In genomic region chr15:101204781-101205180, GRCm38 (mm10) we compare ENCODE assay signal across 28 mouse cellular contexts.
"Had no signal": no experiment of that assay in that cellular context is flagged by ENCODE, and none has a peak within 500 bp of the region (broad histone marks: within the 10 kb centered on the region; RNA-seq: fewer than 3 reads in every experiment).

No protein-coding gene starts in this region.

- H3K4me1 ChIP-seq: embryonic facial prominence, embryonic 10.5 days; embryonic facial prominence, embryonic 12.5 days; embryonic facial prominence, embryonic 13.5 days; embryonic facial prominence, embryonic 15.5 days; forebrain, embryonic 10.5 days; forebrain, embryonic 12.5 days; forebrain, embryonic 13.5 days; forebrain, embryonic 15.5 days had no signal

- H3K27ac ChIP-seq: embryonic facial prominence, embryonic 10.5 days; embryonic facial prominence, embryonic 12.5 days; embryonic facial prominence, embryonic 13.5 days; embryonic facial prominence, embryonic 15.5 days; forebrain, embryonic 10.5 days; forebrain, embryonic 12.5 days; forebrain, embryonic 13.5 days; forebrain, embryonic 15.5 days; gastrocnemius, adult 2 months had no signal

- H3K9me3 ChIP-seq: embryonic facial prominence, embryonic 12.5 days; embryonic facial prominence, embryonic 15.5 days; forebrain, embryonic 10.5 days; forebrain, embryonic 12.5 days; forebrain, embryonic 13.5 days; forebrain, embryonic 15.5 days had no signal

- H3K4me3 ChIP-seq: embryonic facial prominence, embryonic 10.5 days; embryonic facial prominence, embryonic 12.5 days; embryonic facial prominence, embryonic 13.5 days; embryonic facial prominence, embryonic 15.5 days; erythroblast, embryonic 14.5 days; forebrain, embryonic 10.5 days; forebrain, embryonic 12.5 days; forebrain, embryonic 13.5 days; forebrain, embryonic 15.5 days; gastrocnemius, adult 2 months had no signal

- H3K27me3 ChIP-seq: embryonic facial prominence, embryonic 12.5 days; embryonic facial prominence, embryonic 13.5 days; embryonic facial prominence, embryonic 15.5 days; forebrain, embryonic 12.5 days; forebrain, embryonic 13.5 days; forebrain, embryonic 15.5 days had no signal

- ATAC-seq: forebrain, embryonic 13.5 days; forebrain, embryonic 14.5 days; forebrain, embryonic 15.5 days; forebrain, embryonic 16.5 days; forebrain, postnatal 0 days had no signal

- DNase-seq: cerebellum, adult 18-20 months; cerebellum, adult 2 months; cerebellum, adult 8-10 months; cerebellum, adult 9-10 months; cerebellum, adult 9-11 months; cerebellum, postnatal 10 days; cerebellum, postnatal 14 days; cerebellum, postnatal 25 days; cerebellum, postnatal 36 days; embryo, embryonic 11 days; forebrain, postnatal 0 days; gastrocnemius, adult 2 months; gastrocnemius, postnatal 10 days; gastrocnemius, postnatal 14 days; gastrocnemius, postnatal 25 days; gastrocnemius, postnatal 36 days; heart, adult 11 months had no signal

- H3K9ac ChIP-seq: embryonic facial prominence, embryonic 12.5 days; embryonic facial prominence, embryonic 13.5 days; embryonic facial prominence, embryonic 15.5 days; forebrain, embryonic 12.5 days; forebrain, embryonic 13.5 days; forebrain, embryonic 15.5 days; forebrain, postnatal 0 days had no signal

- H3K4me2 ChIP-seq: embryonic facial prominence, embryonic 12.5 days; embryonic facial prominence, embryonic 13.5 days; embryonic facial prominence, embryonic 15.5 days; forebrain, embryonic 12.5 days; forebrain, embryonic 13.5 days; forebrain, embryonic 15.5 days had no signal
